Mouse (Mus musculus): ENCODE measurements around the gene Phpt1. TPM values are rescaled to one million over a fixed set of nuclear protein-coding genes. Genes with fewer than 3 reads are reported as not detected.

Phpt1 gene
- polyA plus RNA-seq (2017; shearing (Covaris generic)) = 73.4 TPM

DNA sequence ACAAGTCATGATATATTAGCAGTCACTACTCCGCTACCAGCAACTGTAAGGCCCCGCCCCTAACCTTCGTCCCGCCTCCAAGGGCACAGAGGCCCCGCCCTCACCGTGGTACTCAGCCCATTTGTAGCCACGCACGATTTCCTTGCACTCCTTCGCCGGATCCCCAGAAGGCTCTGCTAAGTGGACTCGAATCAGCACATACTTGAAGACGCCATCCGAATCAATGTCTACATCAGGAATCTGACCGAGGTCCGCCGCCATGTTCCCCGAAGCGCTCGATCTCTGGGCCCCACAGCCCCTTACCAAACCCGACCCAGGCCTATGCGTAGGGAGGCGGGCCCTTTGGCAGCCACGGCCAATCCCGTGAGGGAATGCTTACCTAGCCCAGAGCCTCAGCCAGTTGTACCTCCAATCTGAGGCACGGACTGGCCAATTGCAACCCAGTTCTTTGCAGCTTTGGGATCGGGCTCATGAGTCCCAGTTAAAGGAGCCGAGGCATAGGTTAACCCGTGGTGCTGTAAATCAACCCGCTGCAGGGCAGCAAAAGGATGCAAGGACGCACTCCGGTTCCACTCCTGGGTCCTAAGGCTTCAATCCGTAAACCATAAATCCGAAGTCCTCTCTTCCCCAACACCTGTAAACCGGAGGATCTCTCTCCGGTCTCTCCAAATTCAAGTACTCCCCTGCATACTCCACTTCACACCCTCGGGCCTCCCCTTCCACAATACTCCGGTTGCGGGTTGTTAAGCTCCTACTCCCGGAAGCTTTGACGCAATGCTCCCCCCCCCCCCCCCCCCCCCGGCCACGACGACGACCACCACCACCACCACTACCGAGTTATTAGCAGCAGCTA is at the start of gene Phpt1, which contains the start of gene Mamdc4:
TSS of gene Phpt1 (minus strand) at position 646 of the 853 bp plus-strand sequence.
TSS of gene Mamdc4 (minus strand) at position 267 of the 853 bp plus-strand sequence.

DNA sequence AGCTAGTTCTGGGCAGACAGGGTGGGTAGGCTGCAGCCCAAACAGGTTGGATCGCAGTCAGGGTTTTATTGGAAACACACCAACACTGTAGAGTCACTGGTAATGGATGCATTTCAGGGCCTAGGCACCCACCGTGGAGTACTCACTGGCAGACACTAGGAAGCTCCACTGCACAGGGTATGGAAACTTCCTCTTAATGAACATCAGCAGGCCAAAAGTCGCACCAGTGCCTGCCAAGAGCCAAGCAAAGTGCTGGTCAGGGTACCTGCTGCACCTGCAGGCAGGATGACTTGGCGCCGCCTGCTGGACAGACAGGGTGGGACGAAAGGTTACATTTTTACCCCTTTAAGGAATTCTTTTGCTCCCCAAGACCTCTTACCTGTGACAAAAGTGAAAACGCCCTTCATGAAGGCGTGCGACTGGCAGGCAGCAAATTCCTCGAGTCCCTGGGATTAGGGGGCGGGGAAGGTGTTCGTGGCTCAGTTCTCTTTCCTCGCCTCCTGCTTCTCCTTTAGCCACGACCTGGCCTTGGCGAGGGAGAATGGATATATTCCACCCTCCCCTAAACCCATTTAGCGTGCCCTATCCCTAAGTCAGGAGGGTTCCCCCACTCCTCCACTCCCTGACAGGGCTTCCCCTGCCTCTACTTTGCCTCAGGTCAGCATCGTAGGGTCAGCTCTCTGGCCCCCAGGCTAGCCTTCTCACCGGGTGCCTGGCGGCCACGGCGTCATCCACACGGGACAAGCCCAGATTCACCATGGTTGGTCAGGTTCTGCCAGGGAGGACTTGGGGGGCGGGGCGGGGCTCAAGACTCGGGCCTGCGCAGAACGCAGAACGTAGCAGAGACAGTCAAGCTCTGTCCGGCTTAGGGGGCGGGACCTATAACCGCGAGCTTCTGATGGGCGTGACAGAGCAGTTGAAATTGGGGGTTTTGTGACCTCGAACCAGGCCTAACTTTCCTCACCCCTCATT is 46.5 kb upstream of the Phpt1 start, which contains the start of gene Tmem141:
TSS of gene Tmem141 (minus strand) at position 777 of the 972 bp plus-strand sequence.

DNA sequence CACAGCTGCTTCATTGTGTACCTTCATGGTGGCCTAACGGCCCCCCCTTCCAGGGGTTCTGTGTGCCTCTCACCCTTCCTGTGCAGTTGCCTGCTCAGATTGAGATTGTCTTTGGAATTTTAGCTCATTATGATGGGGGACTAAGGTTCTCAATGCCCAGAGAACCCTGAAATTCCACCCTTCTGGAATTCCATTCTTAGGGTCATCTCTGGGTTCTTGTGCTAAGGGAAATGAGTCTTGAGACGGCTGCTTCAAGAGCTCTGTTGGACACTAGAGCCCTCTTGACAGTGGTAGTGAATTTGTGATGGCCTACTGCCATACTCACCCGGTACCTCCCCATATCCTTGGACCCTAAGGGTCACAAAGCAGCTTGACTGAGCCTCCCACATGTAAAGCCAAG is 42.6 kb upstream of the Phpt1 start, which contains the start of gene Ccdc183:
TSS of gene Ccdc183 (minus strand) at position 101 of the 400 bp plus-strand sequence.

DNA sequence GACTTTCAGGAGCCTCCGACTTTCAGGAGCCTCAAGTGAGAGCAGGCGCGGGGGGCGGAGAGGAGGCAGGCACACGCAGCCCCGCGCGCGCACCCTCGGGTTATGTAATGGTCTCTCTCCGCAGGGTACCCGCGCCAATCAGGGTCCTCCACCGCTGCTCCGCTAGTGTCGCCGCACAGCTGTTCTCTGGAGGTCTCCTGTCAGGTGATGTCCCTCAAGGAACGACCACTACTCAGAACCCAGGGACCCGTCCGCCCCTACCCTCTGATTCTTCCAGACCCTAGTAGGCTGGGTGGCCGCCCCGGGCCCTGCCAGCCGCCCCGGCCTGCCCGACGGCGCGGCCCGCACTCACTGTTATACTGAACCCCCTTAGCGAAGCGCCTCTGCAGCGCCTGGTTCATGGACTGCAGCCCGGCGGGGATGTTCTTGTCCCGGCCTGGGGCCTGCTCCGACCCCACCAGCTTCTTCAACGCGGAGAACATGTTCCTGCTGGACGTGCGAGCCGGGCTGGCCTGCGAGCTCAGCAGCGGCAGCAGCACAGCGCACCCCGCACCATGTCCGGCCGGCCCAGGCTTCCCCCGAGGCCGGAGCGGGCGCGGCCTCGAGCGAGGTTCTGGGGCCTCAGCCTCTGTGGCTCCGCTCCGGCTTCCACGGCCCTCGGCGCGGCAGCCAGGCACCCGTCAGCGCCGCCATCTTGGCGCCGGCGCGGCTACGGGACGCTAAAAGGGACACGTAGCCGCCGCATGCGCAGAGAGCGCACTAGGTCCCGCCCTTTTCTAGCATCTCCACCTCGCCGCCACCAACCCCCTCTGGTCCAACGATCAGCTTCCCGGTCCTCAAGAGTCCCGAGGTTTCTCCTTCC is 33.0 kb upstream of the Phpt1 start, which contains the start of gene Rabl6:
TSS of gene Rabl6 (minus strand) at position 761 of the 862 bp plus-strand sequence.

DNA sequence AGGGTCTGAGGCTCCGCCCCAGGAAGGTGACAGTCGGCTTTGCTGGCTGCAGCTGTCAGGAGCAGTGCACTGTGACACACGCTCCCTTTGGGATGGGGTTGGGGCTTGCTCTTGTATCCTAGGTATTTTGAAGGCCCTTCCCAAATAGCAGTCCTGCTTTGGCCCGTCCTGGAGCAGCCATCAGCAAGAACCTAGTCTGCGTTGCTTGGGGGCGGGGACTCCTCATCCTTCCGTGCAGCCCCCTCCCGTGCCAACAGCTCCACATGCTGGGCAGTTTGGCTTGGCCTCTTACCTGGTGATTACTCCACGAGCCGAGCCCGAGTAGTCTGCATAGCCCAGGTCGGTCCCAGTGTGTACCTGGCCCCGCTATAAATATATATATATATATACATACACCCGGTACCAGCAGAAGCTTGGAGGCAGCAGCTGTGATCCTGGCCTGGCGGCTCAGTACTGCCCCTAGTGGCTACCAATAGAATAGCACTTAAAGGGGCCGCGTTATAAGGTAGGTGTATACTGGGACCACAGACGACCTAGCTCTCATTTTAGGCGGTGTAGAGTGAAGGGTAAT is 6.4 kb upstream of the Phpt1 start, which contains the start of gene Ajm1:
TSS of gene Ajm1 (minus strand) at position 464 of the 571 bp plus-strand sequence.

DNA sequence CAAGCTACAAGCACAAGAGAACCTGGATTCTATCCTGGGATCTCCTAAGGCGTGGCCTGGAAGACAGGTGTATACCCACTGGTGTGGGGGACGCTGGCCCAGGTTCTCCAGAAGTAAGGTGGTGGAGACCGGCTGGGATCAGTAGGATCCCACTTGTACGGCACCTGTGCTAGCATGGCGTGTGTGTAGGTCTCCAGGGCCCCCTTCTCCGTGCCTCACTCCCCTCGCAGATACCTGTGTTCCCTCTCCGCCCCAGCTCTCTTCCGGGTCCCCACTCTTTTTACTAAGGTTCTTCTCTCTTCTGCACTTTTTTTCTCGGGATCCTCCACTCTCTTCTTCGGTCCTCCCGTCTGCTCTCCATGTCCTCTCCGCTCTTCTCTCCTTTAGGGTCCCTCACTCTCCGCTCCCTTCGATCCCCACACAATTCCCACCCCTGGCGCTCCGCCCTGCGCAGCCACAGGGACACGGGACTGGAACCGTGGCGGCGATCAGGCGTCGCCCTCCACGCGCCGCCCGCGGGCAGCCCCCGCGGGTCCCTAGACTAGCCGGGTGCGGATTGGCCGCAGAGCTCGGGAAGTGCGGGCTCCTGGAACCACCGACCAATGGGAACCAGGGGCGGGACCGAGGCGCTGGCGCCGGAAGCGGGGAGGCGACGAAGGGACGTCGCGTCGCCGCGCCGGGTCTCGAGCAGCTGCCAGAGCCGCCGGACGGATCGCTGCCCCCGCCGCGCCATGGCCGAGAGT is 17.6 kb downstream of the Phpt1 start, which contains the start of gene Edf1:
TSS of gene Edf1 (plus strand) at position 627 of the 743 bp plus-strand sequence.

DNA sequence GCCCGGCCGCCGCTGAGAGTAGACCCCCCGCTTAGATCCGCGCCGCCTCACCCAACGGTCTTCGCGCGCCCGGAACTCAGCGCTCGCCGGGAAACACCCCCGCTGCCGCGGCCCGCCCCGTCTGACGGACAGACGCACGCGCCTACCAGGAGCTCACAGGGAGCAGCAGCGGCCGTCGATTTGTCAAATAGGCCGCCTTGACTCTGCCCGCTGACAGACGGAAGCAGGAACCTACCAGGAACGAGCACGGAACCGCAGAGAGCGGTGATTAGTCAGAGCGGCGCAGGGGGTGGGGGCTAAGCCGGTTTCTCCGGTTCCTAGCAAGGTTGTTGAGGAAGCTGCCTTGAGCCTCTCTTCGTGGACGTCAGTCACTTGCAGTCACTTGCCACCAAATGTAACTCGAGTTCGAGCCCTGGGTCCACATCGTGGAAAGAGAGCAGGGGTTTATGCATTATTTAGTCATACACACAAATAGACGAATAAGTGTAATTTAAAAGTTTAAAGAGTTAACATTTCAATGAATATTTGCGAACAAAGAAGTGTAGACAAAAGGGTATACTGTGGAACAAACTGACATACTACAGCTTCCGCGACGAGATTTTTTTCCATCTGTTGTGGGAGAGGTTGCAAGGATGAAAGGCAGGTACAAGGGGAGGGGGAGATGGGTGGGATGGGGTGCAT is 28.1 kb downstream of the Phpt1 start, which contains the start of gene Traf2:
TSS of gene Traf2 (minus strand) at position 130 of the 681 bp plus-strand sequence.

Other genes starting within 250 kb of the Phpt1 start
- 23.8 TPM for gene Man1b1, start 242.9 kb downstream of the Phpt1 start, polyA plus RNA-seq (2017; shearing (Covaris generic))
- 28.5 TPM for gene Dpp7, start 218.9 kb downstream of the Phpt1 start, polyA plus RNA-seq (2017; shearing (Covaris generic))
- gene Uap1l1, start 209.5 kb downstream of the Phpt1 start, polyA plus RNA-seq (2017; shearing (Covaris generic)) = 18.3 TPM
- gene Sapcd2, start 202.9 kb downstream of the Phpt1 start, polyA plus RNA-seq (2017; shearing (Covaris generic)) = 1.2 TPM
- gene Entpd2, start 179.3 kb downstream of the Phpt1 start, polyA plus RNA-seq (2017; shearing (Covaris generic)) = not detected
- 3.4 TPM for gene Npdc1, start 175.9 kb downstream of the Phpt1 start, polyA plus RNA-seq (2017; shearing (Covaris generic))
- 10.9 TPM for gene Fut7, start 152.0 kb downstream of the Phpt1 start, polyA plus RNA-seq (2017; shearing (Covaris generic))
- gene Abca2, start 146.5 kb downstream of the Phpt1 start, polyA plus RNA-seq (2017; shearing (Covaris generic)) = 30.7 TPM
- 3.9 TPM for gene Clic3, start 118.4 kb downstream of the Phpt1 start, polyA plus RNA-seq (2017; shearing (Covaris generic))
- 100 TPM for gene Paxx, start 114.1 kb downstream of the Phpt1 start, polyA plus RNA-seq (2017; shearing (Covaris generic))
- not detected for gene Ptgds, start 105.2 kb downstream of the Phpt1 start, polyA plus RNA-seq (2017; shearing (Covaris generic))
- gene Lcn12, start 81.3 kb downstream of the Phpt1 start, polyA plus RNA-seq (2017; shearing (Covaris generic)) = not detected
- gene Fbxw5, start 74.5 kb downstream of the Phpt1 start, polyA plus RNA-seq (2017; shearing (Covaris generic)) = 130 TPM
- gene C8g, start 73.5 kb downstream of the Phpt1 start, polyA plus RNA-seq (2017; shearing (Covaris generic)) = 10.9 TPM
- gene Traf2, start 28.3 kb downstream of the Phpt1 start, polyA plus RNA-seq (2017; shearing (Covaris generic)) = 124 TPM
- gene Edf1, start 17.4 kb downstream of the Phpt1 start, polyA plus RNA-seq (2017; shearing (Covaris generic)) = 318 TPM
- 0.45 TPM for gene Mamdc4, start 379 bp downstream of the Phpt1 start, polyA plus RNA-seq (2017; shearing (Covaris generic))
- not detected for gene Ajm1, start 6.5 kb upstream of the Phpt1 start, polyA plus RNA-seq (2017; shearing (Covaris generic))
- 17.8 TPM for gene Rabl6, start 33.3 kb upstream of the Phpt1 start, polyA plus RNA-seq (2017; shearing (Covaris generic))
- not detected for gene Ccdc183, start 42.5 kb upstream of the Phpt1 start, polyA plus RNA-seq (2017; shearing (Covaris generic))
- 1.0 TPM for gene Tmem141, start 46.8 kb upstream of the Phpt1 start, polyA plus RNA-seq (2017; shearing (Covaris generic))
- 16.4 TPM for gene Fcna, start 52.8 kb upstream of the Phpt1 start, polyA plus RNA-seq (2017; shearing (Covaris generic))
- gene Lcn8, start 77.9 kb upstream of the Phpt1 start, polyA plus RNA-seq (2017; shearing (Covaris generic)) = not detected
- gene Lcn5, start 82.7 kb upstream of the Phpt1 start, polyA plus RNA-seq (2017; shearing (Covaris generic)) = not detected
- gene Lcn6, start 101.6 kb upstream of the Phpt1 start, polyA plus RNA-seq (2017; shearing (Covaris generic)) = not detected
- 0.62 TPM for gene Lcn10, start 107.5 kb upstream of the Phpt1 start, polyA plus RNA-seq (2017; shearing (Covaris generic))
- not detected for gene Obp2a, start 124.8 kb upstream of the Phpt1 start, polyA plus RNA-seq (2017; shearing (Covaris generic))
- gene Bmyc, start 131.5 kb upstream of the Phpt1 start, polyA plus RNA-seq (2017; shearing (Covaris generic)) = 179 TPM
- not detected for gene Obp2b, start 161.8 kb upstream of the Phpt1 start, polyA plus RNA-seq (2017; shearing (Covaris generic))
- not detected for gene Lcn3, start 190.3 kb upstream of the Phpt1 start, polyA plus RNA-seq (2017; shearing (Covaris generic))
- gene Lcn11, start 201.8 kb upstream of the Phpt1 start, polyA plus RNA-seq (2017; shearing (Covaris generic)) = not detected
- gene Gm13539, start 207.0 kb upstream of the Phpt1 start, polyA plus RNA-seq (2017; shearing (Covaris generic)) = not detected
- gene Glt6d1, start 240.6 kb upstream of the Phpt1 start, polyA plus RNA-seq (2017; shearing (Covaris generic)) = not detected
- not detected for gene Lcn9, start 247.9 kb upstream of the Phpt1 start, polyA plus RNA-seq (2017; shearing (Covaris generic))

Data from inflammation-experienced regulatory T-cells, adult 16 weeks (primary cell).